Mouse (Mus musculus): Measurements from ENCODE around the gene Figla. TPM values are rescaled to one million over a fixed set of nuclear protein-coding genes. Genes with fewer than 3 reads are reported as not detected.

Figla gene
- total RNA-seq, 2 experiments from 2014 or later = not detected

DNA sequence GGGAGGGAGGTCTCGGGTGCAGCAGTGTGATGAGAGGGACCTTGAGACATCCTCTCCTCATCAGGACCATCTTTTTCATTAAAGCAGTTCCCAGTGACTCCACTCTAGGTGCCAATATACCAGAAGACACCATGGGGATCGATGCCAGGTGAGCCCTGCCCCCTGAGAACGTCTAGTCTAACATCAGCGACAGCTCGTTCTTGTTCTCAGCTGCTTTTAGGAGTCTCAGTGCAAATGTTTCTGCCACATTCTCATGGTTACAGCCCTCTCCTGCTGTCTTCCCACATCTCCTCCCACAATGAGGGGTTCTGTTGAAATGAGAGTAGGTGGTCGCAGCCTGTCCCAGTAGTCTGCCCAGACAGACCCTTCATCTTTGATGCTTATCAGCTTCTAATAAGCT lies 50.8 kb downstream of the Figla start:
- intact Hi-C loops (cut with DNase I) = loop anchor here (5.0 kb wide), 1 partner anchor 34 kb away; no protein-coding TSS in a partner anchor
- DNase-seq = no peak

- intact Hi-C loops (cut with DNase I) = loop anchor here (5.0 kb wide), 1 partner anchor 35 kb away; no protein-coding TSS in a partner anchor
- DNase-seq = no peak
These were observed 51.2 kb downstream of the Figla start for GRCm38 (mm10) chr6:86067145-86067544.

- intact Hi-C loops (cut with DNase I) = loop anchor here (5.0 kb wide), 1 partner anchor 37 kb away; no protein-coding TSS in a partner anchor
- DNase-seq = no peak
These were observed 53.0 kb downstream of the Figla start for GRCm38 (mm10) chr6:86069009-86069408.

DNA sequence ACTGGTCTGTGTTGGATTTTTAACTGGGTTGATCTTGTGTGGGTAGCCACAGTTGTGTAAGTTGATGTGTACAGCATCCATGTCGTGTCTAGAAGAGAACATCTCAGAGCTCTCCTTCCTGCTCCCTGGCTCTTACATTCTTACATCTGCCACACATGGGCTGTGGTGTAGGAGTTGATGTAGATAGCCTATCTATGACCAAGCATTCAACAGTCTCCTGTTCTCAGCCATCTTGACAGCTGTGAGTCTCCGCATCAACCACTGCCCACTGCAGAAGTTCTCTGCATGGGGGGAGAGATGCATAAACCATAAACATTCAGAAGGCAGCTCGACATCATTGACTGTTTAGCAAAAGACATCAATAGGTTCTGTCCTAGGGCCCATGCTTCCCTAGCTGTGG lies 53.9 kb downstream of the Figla start:
- intact Hi-C loops (cut with DNase I) = loop anchor here (5.0 kb wide), 1 partner anchor 38 kb away; no protein-coding TSS in a partner anchor
- DNase-seq = no peak

GRCm38 (mm10) chr6:86070277-86070676 lies 54.3 kb downstream of the Figla start:
- intact Hi-C loops (cut with DNase I) = no loop called here
- DNase-seq = no peak

Other genes with a start within 250 kb of the Figla start
- under 1 TPM in 1 of 2 experiments, not detected in 1; 0.40 TPM for gene Nat8f6, start 195.2 kb upstream of the Figla start, total RNA-seq (2021)
- under 1 TPM; 0.40 to 0.60 TPM for gene Nat8f5, start 195.2 kb upstream of the Figla start, total RNA-seq (2021)
- gene Nat8, start 184.1 kb upstream of the Figla start, total RNA-seq (2021) = under 1 TPM; 0.36 to 0.52 TPM
- under 1 TPM; 0.56 to 0.76 TPM for gene Nat8f2, start 147.0 kb upstream of the Figla start, total RNA-seq (2021)
- gene Nat8f4, start 111.3 kb upstream of the Figla start, total RNA-seq (2021) = 1 to 10 TPM; 3.6 to 4.7 TPM
- 10 to 100 TPM; 44.3 to 49.1 TPM for gene Tprkb, start 104.3 kb upstream of the Figla start, total RNA-seq (2021)
- gene Nat8f1, start 100.5 kb upstream of the Figla start, total RNA-seq (2021) = 1 to 10 TPM; 5.6 to 7.3 TPM
- gene Dusp11, start 54.5 kb upstream of the Figla start, total RNA-seq (2021) = 100 to 1,000 TPM in 1 of 2 experiments, 10 to 100 TPM in 1; 98.3 to 114 TPM
- gene Add2, start 12.5 kb downstream of the Figla start, total RNA-seq (2021) = 100 to 1,000 TPM; 256 to 274 TPM
- 10 to 100 TPM; 28.6 TPM for gene Tgfa, start 179.1 kb downstream of the Figla start, total RNA-seq (2021)